Mouse (Mus musculus): ENCODE measurements around the gene Chkb. TPM values are rescaled to one million over a fixed set of nuclear protein-coding genes. Genes with fewer than 3 reads are reported as not detected.
"Not testable (repeated sequence)": the region's sequence is repeated elsewhere in the genome, so short reads cannot be mapped to it uniquely, and the experiment has no call there.

Gene Chkb
- polyA plus RNA-seq, 1 experiment: 104 TPM

- H3K4me1 ChIP-seq (ENCODE audit: control insufficient read depth, insufficient read depth, insufficient read length, low read length): peaks cover 11% of the 10 kb centered on the region; the same call in 1 of the 2 replicates
- H3K27ac ChIP-seq (ENCODE audit: insufficient read depth, low read depth, low read length): no peak overlapping the region
- H3K4me3 ChIP-seq (ENCODE audit: low read depth, low read length): no peak overlapping the region
- H3K36me3 ChIP-seq (ENCODE audit: control insufficient read depth, insufficient read depth, low read length): peaks cover 4% of the 10 kb centered on the region; the same call in 1 of the 2 replicates
- no peaks in the 10 kb centered on the region for H3K27me3 ChIP-seq (ENCODE audit: control insufficient read depth, insufficient read depth, low read length)
- 83% methylated on average over 4 of the region's 4 CpGs for WGBS
- TF ChIP-seq CTCF (IDR thresholded peaks at IDR 0.05; ENCODE audit: extremely low read depth, insufficient read length, insufficient replicate concordance, low read depth, low read length): no peak
- TF ChIP-seq POLR2A (IDR thresholded peaks at IDR 0.05; ENCODE audit: low read depth, low read length): no peak
Observed at GRCm38 (mm10) chr15:89432946-89433345, 3.2 kb upstream of the Chkb start.

GRCm38 (mm10) chr15:89431806-89432205 is 2.1 kb upstream of the Chkb start:
- H3K27ac ChIP-seq (ENCODE audit: insufficient read depth, low read depth, low read length): peak overlapping the region; percentile 92
- H3K36me3 ChIP-seq (ENCODE audit: control insufficient read depth, insufficient read depth, low read length): peaks cover 14% of the 10 kb centered on the region
- WGBS: 85% methylated on average over 6 of the region's 6 CpGs
- TF ChIP-seq POLR2A (IDR thresholded peaks at IDR 0.05; ENCODE audit: low read depth, low read length) (no peak), CTCF (IDR thresholded peaks at IDR 0.05; ENCODE audit: extremely low read depth, insufficient read length, insufficient replicate concordance, low read depth, low read length) (no peak)
- no peak overlapping the region for H3K4me3 ChIP-seq (ENCODE audit: low read depth, low read length)
- peaks cover 11% of the 10 kb centered on the region; the same call in 1 of the 2 replicates for H3K4me1 ChIP-seq (ENCODE audit: control insufficient read depth, insufficient read depth, insufficient read length, low read length)
- no peaks in the 10 kb centered on the region for H3K27me3 ChIP-seq (ENCODE audit: control insufficient read depth, insufficient read depth, low read length)

- Histone ChIP-seq H3K4me3 (ENCODE audit: low read depth, low read length) (no peak overlapping the region), H3K36me3 (ENCODE audit: control insufficient read depth, insufficient read depth, low read length) (peaks cover 19% of the 10 kb centered on the region), H3K27me3 (ENCODE audit: control insufficient read depth, insufficient read depth, low read length) (no peaks in the 10 kb centered on the region), H3K4me1 (ENCODE audit: control insufficient read depth, insufficient read depth, insufficient read length, low read length) (peaks cover 11% of the 10 kb centered on the region; the same call in 1 of the 2 replicates), H3K27ac (ENCODE audit: insufficient read depth, low read depth, low read length) (peak overlapping the region; percentile 92)
- TF ChIP-seq POLR2A (IDR thresholded peaks at IDR 0.05; ENCODE audit: low read depth, low read length) (no peak), CTCF (IDR thresholded peaks at IDR 0.05; ENCODE audit: extremely low read depth, insufficient read length, insufficient replicate concordance, low read depth, low read length) (no peak)
- WGBS: 27% methylated on average over 3 of the region's 3 CpGs
Observed at GRCm38 (mm10) chr15:89431271-89431670, 1.6 kb upstream of the Chkb start.

GRCm38 (mm10) chr15:89430771-89431170 is 1.1 kb upstream of the Chkb start:
- peaks cover 24% of the 10 kb centered on the region for H3K36me3 ChIP-seq (ENCODE audit: control insufficient read depth, insufficient read depth, low read length)
- TF ChIP-seq CTCF (IDR thresholded peaks at IDR 0.05; ENCODE audit: extremely low read depth, insufficient read length, insufficient replicate concordance, low read depth, low read length): peak; percentile 9; the same call in 1 of the 2 replicates
- WGBS: 42% methylated on average over 9 of the region's 9 CpGs
- H3K4me3 ChIP-seq (ENCODE audit: low read depth, low read length); H3K27me3 ChIP-seq (ENCODE audit: control insufficient read depth, insufficient read depth, low read length): not testable (repeated sequence)
- peak overlapping the region; percentile 92 for H3K27ac ChIP-seq (ENCODE audit: insufficient read depth, low read depth, low read length)
- H3K4me1 ChIP-seq (ENCODE audit: control insufficient read depth, insufficient read depth, insufficient read length, low read length): peaks cover 11% of the 10 kb centered on the region; the same call in 1 of the 2 replicates

- 31% methylated on average over 6 of the region's 6 CpGs for WGBS
- Histone ChIP-seq H3K4me3 (ENCODE audit: low read depth, low read length) (peak overlapping the region; percentile 72; the same call in 1 of the 2 replicates), H3K36me3 (ENCODE audit: control insufficient read depth, insufficient read depth, low read length) (peaks cover 28% of the 10 kb centered on the region), H3K4me1 (ENCODE audit: control insufficient read depth, insufficient read depth, insufficient read length, low read length) (peaks cover 11% of the 10 kb centered on the region; the same call in 1 of the 2 replicates), H3K27me3 (ENCODE audit: control insufficient read depth, insufficient read depth, low read length) (no peaks in the 10 kb centered on the region), H3K27ac (ENCODE audit: insufficient read depth, low read depth, low read length) (peak overlapping the region; percentile 94)
- TF ChIP-seq POLR2A (IDR thresholded peaks at IDR 0.05; ENCODE audit: low read depth, low read length) (no peak), CTCF (IDR thresholded peaks at IDR 0.05; ENCODE audit: extremely low read depth, insufficient read length, insufficient replicate concordance, low read depth, low read length) (no peak)
Observed at GRCm38 (mm10) chr15:89430341-89430740, 633 bp upstream of the Chkb start.

GRCm38 (mm10) chr15:89428821-89429351 is 822 bp downstream of the Chkb start:
- Histone ChIP-seq H3K36me3 (ENCODE audit: control insufficient read depth, insufficient read depth, low read length) (peaks cover 37% of the 10 kb centered on the region), H3K4me3 (ENCODE audit: low read depth, low read length) (peak overlapping the region; percentile 72), H3K27ac (ENCODE audit: insufficient read depth, low read depth, low read length) (peak overlapping the region; percentile 69), H3K27me3 (ENCODE audit: control insufficient read depth, insufficient read depth, low read length) (no peaks in the 10 kb centered on the region), H3K4me1 (ENCODE audit: control insufficient read depth, insufficient read depth, insufficient read length, low read length) (peaks cover 7% of the 10 kb centered on the region; the same call in 1 of the 2 replicates)
- 4% methylated on average over 22 of the region's 22 CpGs for WGBS
- TF ChIP-seq POLR2A (IDR thresholded peaks at IDR 0.05; ENCODE audit: low read depth, low read length) (no peak), CTCF (IDR thresholded peaks at IDR 0.05; ENCODE audit: extremely low read depth, insufficient read length, insufficient replicate concordance, low read depth, low read length) (no peak)

GRCm38 (mm10) chr15:89428136-89428790 is 1.4 kb downstream of the Chkb start:
- 0 out of 2 replicates have a peak overlapping the region, but pooled peaks have one; percentile 69 for H3K27ac ChIP-seq (ENCODE audit: insufficient read depth, low read depth, low read length)
- WGBS: 86% methylated on average over 19 of the region's 19 CpGs
- TF ChIP-seq CTCF (IDR thresholded peaks at IDR 0.05; ENCODE audit: extremely low read depth, insufficient read length, insufficient replicate concordance, low read depth, low read length) (no peak), POLR2A (IDR thresholded peaks at IDR 0.05; ENCODE audit: low read depth, low read length) (no peak)
- peak overlapping the region; percentile 72 for H3K4me3 ChIP-seq (ENCODE audit: low read depth, low read length)
- peaks cover 39% of the 10 kb centered on the region for H3K36me3 ChIP-seq (ENCODE audit: control insufficient read depth, insufficient read depth, low read length)
- no peaks in the 10 kb centered on the region for H3K27me3 ChIP-seq (ENCODE audit: control insufficient read depth, insufficient read depth, low read length)
- H3K4me1 ChIP-seq (ENCODE audit: control insufficient read depth, insufficient read depth, insufficient read length, low read length): peaks cover 7% of the 10 kb centered on the region; the same call in 1 of the 2 replicates

All from small intestine, adult 2 months (tissue).